Mouse (Mus musculus): ENCODE results near the gene Grm5. TPM values are rescaled to one million over a fixed set of nuclear protein-coding genes. Genes with fewer than 3 reads are reported as not detected.

Grm5 gene
- polyA plus RNA-seq, 1 experiment = 18.4 TPM

DNA sequence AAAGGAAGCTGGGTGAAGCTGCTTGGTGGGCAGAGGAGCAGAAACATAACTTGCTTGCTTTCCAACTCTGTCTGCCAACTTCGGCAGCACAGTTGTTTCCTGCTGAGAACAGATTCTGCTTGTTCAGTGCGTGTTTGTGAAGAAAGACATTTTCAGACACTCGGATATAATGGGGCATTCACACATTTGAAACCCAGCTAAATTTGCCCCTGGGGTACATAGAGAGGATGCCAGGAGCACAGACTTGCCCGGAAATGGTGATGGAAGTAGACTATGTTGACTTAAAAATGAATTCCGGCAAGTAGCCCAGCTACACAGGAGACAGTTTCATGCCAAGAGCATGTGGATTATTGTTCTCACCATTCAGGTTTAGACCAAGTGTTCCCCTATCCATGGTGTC, 342.0 kb downstream of the Grm5 start:
- no peak for TF ChIP-seq CTCF (IDR thresholded peaks at IDR 0.05; ENCODE audit: borderline replicate concordance, extremely low read depth, insufficient read depth, insufficient read length)
- no peak for TF ChIP-seq POLR2A (IDR thresholded peaks at IDR 0.05; ENCODE audit: borderline replicate concordance, extremely low read depth, insufficient read depth, insufficient read length, poor library complexity, severe bottlenecking)

DNA sequence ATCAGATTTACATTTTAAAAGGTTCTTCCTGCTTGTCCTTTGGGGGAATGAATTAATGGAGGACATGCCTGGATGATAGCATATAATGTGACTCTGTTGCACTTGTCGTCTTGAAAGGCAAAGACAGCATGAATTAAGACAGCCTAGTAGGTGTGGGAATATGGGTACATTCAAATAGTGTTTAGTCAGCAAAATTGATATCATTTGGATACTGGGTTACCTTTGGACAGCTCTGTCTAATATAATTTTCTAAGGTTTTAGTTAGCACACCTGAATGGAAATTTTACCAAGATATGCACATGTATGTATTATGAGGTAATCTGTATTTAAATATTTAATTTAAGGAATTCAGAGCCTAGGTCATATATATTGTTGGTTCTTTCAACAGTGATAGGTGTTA, 353.4 kb downstream of the Grm5 start:
- no peak for DNase-seq (ENCODE audit: low read depth)

More for the DNA sequence above, 342.0 kb downstream of the Grm5 start:
- DNase-seq (ENCODE audit: low read depth) = peak; percentile 91

GRCm38 (mm10) chr7:87938265-87938664, 354.3 kb downstream of the Grm5 start:
- DNase-seq (ENCODE audit: low read depth) = peak; percentile 77
- TF ChIP-seq POLR2A (IDR thresholded peaks at IDR 0.05; ENCODE audit: borderline replicate concordance, extremely low read depth, insufficient read depth, insufficient read length, poor library complexity, severe bottlenecking) (no peak), CTCF (IDR thresholded peaks at IDR 0.05; ENCODE audit: borderline replicate concordance, extremely low read depth, insufficient read depth, insufficient read length) (no peak)

More for the DNA sequence above, 353.4 kb downstream of the Grm5 start:
- no peak for TF ChIP-seq CTCF (IDR thresholded peaks at IDR 0.05; ENCODE audit: borderline replicate concordance, extremely low read depth, insufficient read depth, insufficient read length)
- no peak for TF ChIP-seq POLR2A (IDR thresholded peaks at IDR 0.05; ENCODE audit: borderline replicate concordance, extremely low read depth, insufficient read depth, insufficient read length, poor library complexity, severe bottlenecking)

DNA sequence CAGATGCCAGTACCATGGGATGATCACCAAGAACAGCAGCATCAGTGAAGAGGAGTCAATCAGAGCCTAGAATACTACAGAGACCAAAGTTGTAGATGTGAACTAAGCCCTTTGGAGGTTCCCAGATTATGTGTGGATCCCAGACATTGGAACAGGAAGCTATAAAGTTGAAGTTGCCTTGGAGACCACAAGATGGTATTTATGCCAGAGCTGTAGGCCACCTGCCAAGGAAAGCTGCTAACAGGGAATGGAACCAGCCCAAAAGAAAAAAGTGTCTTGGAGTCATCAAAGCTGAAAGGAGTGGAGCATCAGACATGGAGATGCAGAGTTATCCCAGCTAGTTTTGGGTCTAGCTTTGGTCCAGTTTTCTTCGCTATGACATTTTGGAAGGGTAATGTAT, 366.2 kb downstream of the Grm5 start:
- TF ChIP-seq POLR2A (IDR thresholded peaks at IDR 0.05; ENCODE audit: borderline replicate concordance, extremely low read depth, insufficient read depth, insufficient read length, poor library complexity, severe bottlenecking) = no peak
- no peak for TF ChIP-seq CTCF (IDR thresholded peaks at IDR 0.05; ENCODE audit: borderline replicate concordance, extremely low read depth, insufficient read depth, insufficient read length)
- DNase-seq (ENCODE audit: low read depth) = peak; percentile 55

DNA sequence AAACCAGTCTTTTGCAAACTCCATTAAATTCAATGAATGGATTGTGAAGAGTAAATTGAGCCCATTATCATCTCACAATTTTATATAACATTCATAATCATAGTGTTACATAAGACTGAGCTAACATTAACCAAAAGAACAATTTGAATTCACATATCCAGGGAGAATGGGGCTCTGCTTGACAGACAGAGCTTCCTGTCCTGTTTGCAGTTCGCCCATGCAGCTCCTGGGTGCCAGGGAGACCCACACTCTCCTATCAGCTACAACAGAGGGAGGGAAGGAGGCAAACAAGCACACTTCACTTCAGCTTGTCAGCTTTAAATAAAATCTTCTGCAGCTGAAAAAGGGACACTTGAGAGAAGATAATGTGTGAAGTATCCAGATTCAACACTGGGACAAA, 389.2 kb downstream of the Grm5 start:
- no peak for DNase-seq (ENCODE audit: low read depth)
- TF ChIP-seq CTCF (IDR thresholded peaks at IDR 0.05; ENCODE audit: borderline replicate concordance, extremely low read depth, insufficient read depth, insufficient read length) (no peak), POLR2A (IDR thresholded peaks at IDR 0.05; ENCODE audit: borderline replicate concordance, extremely low read depth, insufficient read depth, insufficient read length, poor library complexity, severe bottlenecking) (no peak)

GRCm38 (mm10) chr7:87975041-87975440, 391.1 kb downstream of the Grm5 start:
- peak; percentile 28 for DNase-seq (ENCODE audit: low read depth)
- no peak for TF ChIP-seq POLR2A (IDR thresholded peaks at IDR 0.05; ENCODE audit: borderline replicate concordance, extremely low read depth, insufficient read depth, insufficient read length, poor library complexity, severe bottlenecking)
- TF ChIP-seq CTCF (IDR thresholded peaks at IDR 0.05; ENCODE audit: borderline replicate concordance, extremely low read depth, insufficient read depth, insufficient read length) = no peak

DNA sequence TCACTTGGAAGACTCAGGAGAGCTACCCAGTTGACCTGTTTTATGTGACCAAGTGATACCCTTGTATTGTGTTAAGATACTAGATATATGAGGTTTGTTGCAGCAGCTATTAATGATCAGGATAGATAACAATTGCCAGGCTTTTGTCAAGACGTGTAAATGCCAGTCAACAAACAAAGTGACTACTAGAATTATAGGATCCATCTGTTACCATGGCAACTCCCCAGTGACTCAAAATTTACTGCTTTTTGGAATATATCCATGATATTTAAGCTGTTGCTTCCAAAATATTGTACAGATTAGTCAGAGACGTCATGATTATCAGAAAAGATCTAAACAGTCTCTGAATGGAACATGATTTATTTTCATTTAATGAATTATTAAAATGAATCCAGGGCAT, 399.5 kb downstream of the Grm5 start:
- no peak for TF ChIP-seq POLR2A (IDR thresholded peaks at IDR 0.05; ENCODE audit: borderline replicate concordance, extremely low read depth, insufficient read depth, insufficient read length, poor library complexity, severe bottlenecking)
- TF ChIP-seq CTCF (IDR thresholded peaks at IDR 0.05; ENCODE audit: borderline replicate concordance, extremely low read depth, insufficient read depth, insufficient read length) = no peak
- DNase-seq (ENCODE audit: low read depth) = peak; percentile 47

- no peak for TF ChIP-seq CTCF (IDR thresholded peaks at IDR 0.05; ENCODE audit: borderline replicate concordance, extremely low read depth, insufficient read depth, insufficient read length)
- no peak for TF ChIP-seq POLR2A (IDR thresholded peaks at IDR 0.05; ENCODE audit: borderline replicate concordance, extremely low read depth, insufficient read depth, insufficient read length, poor library complexity, severe bottlenecking)
- DNase-seq (ENCODE audit: low read depth) = no peak
Observed at GRCm38 (mm10) chr7:88014451-88014850, 430.5 kb downstream of the Grm5 start.

DNA sequence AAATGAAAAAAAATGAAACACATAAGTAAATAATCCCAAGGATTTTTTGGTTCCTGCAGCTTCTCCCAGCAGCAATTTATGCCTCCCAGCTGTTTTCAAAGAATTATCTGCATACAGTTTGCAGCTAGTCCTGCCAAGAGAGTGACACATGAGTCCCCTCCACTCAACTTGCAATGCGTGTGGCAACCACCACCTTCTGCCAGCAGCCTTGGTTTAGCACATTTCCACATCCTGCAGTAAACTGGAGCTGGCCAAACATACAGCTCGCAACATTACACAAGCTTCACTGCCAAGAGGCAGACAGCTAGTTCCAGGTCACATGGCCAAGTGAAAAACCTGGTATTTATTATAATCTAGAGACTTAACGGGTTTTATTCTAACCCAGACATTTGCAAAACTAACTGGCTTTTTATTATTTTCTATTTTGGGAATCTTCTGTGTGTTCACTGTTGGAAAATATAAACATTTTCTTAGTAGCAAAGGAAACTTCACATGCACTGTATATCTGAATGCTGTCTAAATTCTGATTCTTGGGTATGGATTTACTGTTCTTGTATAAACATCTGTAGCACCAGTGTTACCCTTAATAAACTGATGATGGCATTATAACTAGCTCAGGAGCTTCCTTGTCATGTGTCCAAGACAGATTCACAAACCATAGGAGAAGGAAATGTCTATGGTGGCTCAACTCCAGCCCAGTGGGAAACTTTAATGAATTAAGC, 443.6 kb downstream of the Grm5 start:
- no peak for TF ChIP-seq CTCF (IDR thresholded peaks at IDR 0.05; ENCODE audit: borderline replicate concordance, extremely low read depth, insufficient read depth, insufficient read length)
- no peak for TF ChIP-seq POLR2A (IDR thresholded peaks at IDR 0.05; ENCODE audit: borderline replicate concordance, extremely low read depth, insufficient read depth, insufficient read length, poor library complexity, severe bottlenecking)
- peak; percentile 76 for DNase-seq (ENCODE audit: low read depth)

GRCm38 (mm10) chr7:88047366-88047765, 463.4 kb downstream of the Grm5 start:
- peak; percentile 9 for DNase-seq (ENCODE audit: low read depth)
- no peak for TF ChIP-seq POLR2A (IDR thresholded peaks at IDR 0.05; ENCODE audit: borderline replicate concordance, extremely low read depth, insufficient read depth, insufficient read length, poor library complexity, severe bottlenecking)
- no peak for TF ChIP-seq CTCF (IDR thresholded peaks at IDR 0.05; ENCODE audit: borderline replicate concordance, extremely low read depth, insufficient read depth, insufficient read length)

- no peak for DNase-seq (ENCODE audit: low read depth)
- TF ChIP-seq CTCF (IDR thresholded peaks at IDR 0.05; ENCODE audit: borderline replicate concordance, extremely low read depth, insufficient read depth, insufficient read length) = no peak
- no peak for TF ChIP-seq POLR2A (IDR thresholded peaks at IDR 0.05; ENCODE audit: borderline replicate concordance, extremely low read depth, insufficient read depth, insufficient read length, poor library complexity, severe bottlenecking)
Observed at GRCm38 (mm10) chr7:88054224-88054938, 470.4 kb downstream of the Grm5 start.
